Mouse (Mus musculus): Measurements from ENCODE around the gene Pde2a.

DNA sequence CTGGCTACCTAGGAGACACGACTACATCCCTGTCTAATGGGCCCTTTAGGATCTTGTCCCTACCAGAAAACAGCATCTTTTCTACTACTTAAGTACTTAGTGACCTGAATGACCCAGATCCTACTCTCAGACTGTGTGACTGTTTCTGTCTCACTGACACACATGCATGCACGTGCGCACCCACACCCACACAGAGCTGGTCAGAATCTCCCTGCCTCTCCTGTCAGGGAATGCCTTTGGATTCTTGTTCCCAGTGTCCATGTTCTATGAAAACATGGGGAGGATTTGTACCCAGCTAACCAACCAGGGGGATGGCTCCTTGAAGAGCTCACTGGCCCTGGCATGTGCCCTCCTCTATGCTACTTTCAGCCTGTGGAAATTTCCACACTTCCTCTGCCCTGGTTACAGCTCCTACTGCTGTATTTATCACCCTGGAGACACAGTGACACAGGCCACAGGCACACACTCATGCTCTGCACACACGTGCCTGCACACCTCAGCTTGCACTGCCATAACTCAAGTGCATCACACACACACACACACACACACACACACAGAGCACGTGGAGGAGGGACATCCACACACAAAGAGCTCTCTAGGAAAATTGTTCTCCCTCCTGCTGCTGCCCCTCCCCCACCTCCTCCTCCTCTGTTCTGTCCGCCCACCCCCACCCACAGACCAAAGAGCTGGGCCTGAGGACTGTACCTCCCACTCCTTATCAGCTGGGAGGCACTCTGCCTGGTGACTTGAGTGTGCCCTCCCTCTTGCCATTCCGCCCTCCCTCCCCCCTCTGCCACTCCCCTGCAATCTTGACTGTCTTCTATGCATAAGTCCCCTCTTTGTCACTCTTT lies 6.6 kb upstream of the Pde2a start:
- TF ChIP-seq CTCF (IDR thresholded peaks at IDR 0.05; ENCODE audit: control insufficient read depth, insufficient read depth, low read length) (no peak), POLR2A (IDR thresholded peaks at IDR 0.05; ENCODE audit: borderline replicate concordance, control insufficient read depth, low read depth, low read length) (no peak)
